Mouse (Mus musculus) intestine, postnatal 0 days (tissue): ENCODE results near the gene Stat3. TPM values are rescaled to one million over a fixed set of nuclear protein-coding genes. Genes with fewer than 3 reads are reported as not detected.
A peak's percentile ranks its signal among the peaks of the same experiment; 100 is the strongest.

Source experiments
- ATAC-seq: fragments of 200-750 bp; cut with Nextera tagmentation; 2 replicates; pipeline ENCODE4 v1.8.0; 2017; ENCODE audit warnings: mild to moderate bottlenecking, moderate TSS enrichment, moderate library complexity
- H3K27ac ChIP-seq: fragments of 300-500 bp; sonication (generic); 2 replicates; pipeline ENCODE4 v1.5.1; 2014; ENCODE audit warnings: mild to moderate bottlenecking, low read depth, low read length, moderate library complexity
- H3K27me3 ChIP-seq: fragments of 300-500 bp; sonication (generic); replicated peaks from 2 replicates; pipeline ENCODE4 v1.6.1; 2014; ENCODE audit warnings: low read length, mixed read lengths; ENCODE audit not compliant: control insufficient read depth, insufficient read depth
- H3K36me3 ChIP-seq: fragments of 300-500 bp; sonication (generic); 2 replicates; pipeline ENCODE4 v1.6.1; 2014; ENCODE audit warnings: mild to moderate bottlenecking, moderate library complexity; ENCODE audit not compliant: control insufficient read depth, insufficient read depth
- H3K4me1 ChIP-seq: fragments of 300-500 bp; sonication (generic); replicated peaks from 2 replicates; pipeline ENCODE4 v1.6.1; 2014; ENCODE audit warnings: antibody characterized with exemption, low read length, mixed read lengths; ENCODE audit not compliant: control insufficient read depth, insufficient read depth
- H3K4me2 ChIP-seq: fragments of 300-500 bp; sonication (generic); replicated peaks from 2 replicates; pipeline ENCODE4 v1.6.1; 2014; ENCODE audit warnings: low read depth, mild to moderate bottlenecking, moderate library complexity
- H3K4me3 ChIP-seq: fragments of 300-500 bp; sonication (generic); 2 replicates; pipeline ENCODE4 v1.5.1; 2014; ENCODE audit warnings: low read depth, low read length
- H3K9ac ChIP-seq: fragments of 300-500 bp; sonication (generic); 2 replicates; pipeline ENCODE4 v1.6.1; 2014; ENCODE audit warnings: mild to moderate bottlenecking, low read depth, low read length
- H3K9me3 ChIP-seq: fragments of 300-500 bp; sonication (generic); 2 replicates; pipeline ENCODE4 v1.6.1; 2016; ENCODE audit warnings: mixed run types; ENCODE audit not compliant: control insufficient read depth
- CTCF ChIP-seq: sonication (generic); IDR thresholded peaks from 2 replicates; pipeline ENCODE4 v1.5.1; 2016; ENCODE audit warnings: low read depth, mild to moderate bottlenecking, control low read depth, antibody characterized with exemption, moderate library complexity
- WGBS: fragments of 180-500 bp; shearing (Covaris S2); extraction: QIAGEN DNeasy Blood & Tissue Kit; methylation state at CpG from one replicate; pipeline ENCODE4 v1.1.7; 2014; 5-methylcytosine and 5-hydroxymethylcytosine counted together
- polyA plus RNA-seq: library from polyadenylated mRNA; unstranded; fragments of >200 nt; fragmentation: Nextera tagmentation; extraction: Ambion mirVana; gene quantifications from 2 replicates; pipeline ENCODE4 v1.2.1, GENCODE M21; 2015

Gene Stat3
- polyA plus RNA-seq, 1 experiment from 2014 or later = 61.2 TPM

DNA sequence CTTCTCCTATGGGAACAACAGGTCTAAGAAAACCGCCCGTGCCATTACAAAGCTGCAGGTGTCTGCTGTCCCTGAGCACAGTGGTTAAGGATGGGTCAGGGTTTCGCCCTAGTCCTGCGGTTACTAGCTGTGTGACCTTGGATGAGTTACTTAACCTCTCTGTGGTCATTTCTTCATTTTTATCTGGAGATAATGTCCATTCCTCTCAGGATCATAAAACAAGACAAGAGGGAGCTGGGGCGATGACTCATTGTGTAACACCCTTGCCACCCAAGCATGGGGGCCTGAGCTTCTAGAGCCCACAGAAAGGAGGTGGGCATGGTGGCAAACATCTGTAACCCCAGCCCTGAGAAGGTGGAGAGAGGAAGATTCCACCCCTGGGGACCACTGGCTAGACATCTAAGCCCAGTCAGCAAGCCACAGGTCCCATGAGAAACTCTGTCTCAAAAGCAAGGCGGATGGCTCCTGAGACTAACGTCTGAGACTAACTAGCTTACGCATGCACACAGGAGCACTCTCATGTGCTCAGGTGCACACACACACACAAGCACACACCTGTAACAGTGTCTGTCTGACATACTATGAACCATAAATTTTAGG lies 96.2 kb downstream of the Stat3 start:
- H3K36me3 ChIP-seq = no peaks in the 10 kb centered on the region
- H3K4me3 ChIP-seq = no peak overlapping the region
- no peak for TF ChIP-seq CTCF
- ATAC-seq = no peak
- peaks cover 2% of the 10 kb centered on the region; the same call in 1 of the 2 replicates for H3K4me1 ChIP-seq
- no peaks in the 10 kb centered on the region for H3K27me3 ChIP-seq
- H3K27ac ChIP-seq = no peak overlapping the region
- no peaks in the 10 kb centered on the region for H3K9me3 ChIP-seq
- 82% methylated on average over 8 of the region's 8 CpGs for WGBS
- no peak overlapping the region for H3K4me2 ChIP-seq
- no peak overlapping the region for H3K9ac ChIP-seq

- H3K4me2 ChIP-seq = no peak overlapping the region
- no peak overlapping the region for H3K4me3 ChIP-seq
- ATAC-seq = no peak
- H3K4me1 ChIP-seq = peaks cover 2% of the 10 kb centered on the region; the same call in 1 of the 2 replicates
- no peak overlapping the region for H3K9ac ChIP-seq
- no peaks in the 10 kb centered on the region for H3K27me3 ChIP-seq
- no peaks in the 10 kb centered on the region for H3K36me3 ChIP-seq
- no peak overlapping the region for H3K27ac ChIP-seq
- 57% methylated on average over 7 of the region's 7 CpGs for WGBS
- TF ChIP-seq CTCF = no peak
- no peaks in the 10 kb centered on the region for H3K9me3 ChIP-seq
Measured at GRCm38 (mm10) chr11:100842025-100842424, 97.3 kb downstream of the Stat3 start.

DNA sequence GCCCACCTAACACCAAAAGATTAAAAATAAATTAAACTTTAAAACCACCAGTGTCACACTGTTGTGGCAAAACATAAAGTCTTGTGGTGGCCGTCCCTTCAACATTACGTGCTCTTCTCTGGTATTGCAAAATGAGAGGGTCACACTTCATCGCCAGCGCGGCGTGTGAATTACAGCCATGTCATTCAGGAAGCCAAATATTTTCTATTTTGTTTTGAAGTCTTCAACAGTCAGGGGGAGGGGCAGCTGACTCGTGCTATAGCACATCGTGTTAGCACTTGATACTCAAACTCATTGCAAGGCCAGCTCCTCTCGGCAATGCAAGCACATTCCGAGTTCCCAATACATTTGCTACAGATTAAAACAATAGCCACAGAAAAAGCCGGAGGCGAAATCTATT lies 98.5 kb downstream of the Stat3 start:
- H3K4me2 ChIP-seq = no peak overlapping the region
- 71% methylated on average over 12 of the region's 12 CpGs for WGBS
- 0 out of 2 replicates have a peak, but pooled peaks cover 2% of the 10 kb centered on the region for H3K4me1 ChIP-seq
- no peaks in the 10 kb centered on the region for H3K9me3 ChIP-seq
- no peak for ATAC-seq
- no peaks in the 10 kb centered on the region for H3K27me3 ChIP-seq
- no peak for TF ChIP-seq CTCF
- H3K9ac ChIP-seq = no peak overlapping the region
- H3K36me3 ChIP-seq = no peaks in the 10 kb centered on the region
- H3K4me3 ChIP-seq = no peak overlapping the region
- H3K27ac ChIP-seq = no peak overlapping the region

DNA sequence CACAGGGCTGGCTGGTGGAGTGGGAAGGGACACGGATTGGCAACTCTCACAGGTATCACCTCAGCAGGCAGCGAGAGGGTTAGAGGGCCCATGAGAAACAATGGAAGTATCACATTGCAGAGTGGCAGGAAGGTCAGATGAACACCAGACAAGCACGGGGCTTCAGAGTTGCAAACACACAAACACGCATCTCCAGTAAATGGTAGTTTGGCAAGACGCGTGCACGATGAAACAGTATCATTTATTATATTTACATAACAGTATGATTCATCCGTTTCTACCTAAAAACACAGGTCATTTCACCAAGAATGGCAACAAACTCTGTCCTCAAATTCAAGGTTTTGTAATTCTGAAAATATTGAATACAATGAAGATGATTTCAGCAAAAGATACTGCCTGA lies 99.8 kb downstream of the Stat3 start:
- Histone ChIP-seq H3K4me1 (0 out of 2 replicates have a peak, but pooled peaks cover 2% of the 10 kb centered on the region), H3K4me3 (no peak overlapping the region), H3K9ac (no peak overlapping the region), H3K4me2 (no peak overlapping the region), H3K27ac (no peak overlapping the region), H3K27me3 (no peaks in the 10 kb centered on the region), H3K36me3 (no peaks in the 10 kb centered on the region), H3K9me3 (no peaks in the 10 kb centered on the region)
- ATAC-seq = no peak
- WGBS = 39% methylated on average over 8 of the region's 8 CpGs
- TF ChIP-seq CTCF = no peak

GRCm38 (mm10) chr11:100838894-100839293 lies 100.4 kb downstream of the Stat3 start:
- Histone ChIP-seq H3K27ac (no peak overlapping the region), H3K4me3 (no peak overlapping the region), H3K9ac (no peak overlapping the region), H3K36me3 (no peaks in the 10 kb centered on the region), H3K4me1 (0 out of 2 replicates have a peak, but pooled peaks cover 2% of the 10 kb centered on the region), H3K9me3 (no peaks in the 10 kb centered on the region), H3K4me2 (no peak overlapping the region), H3K27me3 (no peaks in the 10 kb centered on the region)
- TF ChIP-seq CTCF = no peak
- no peak for ATAC-seq
- 87% methylated on average over 9 of the region's 9 CpGs for WGBS

DNA sequence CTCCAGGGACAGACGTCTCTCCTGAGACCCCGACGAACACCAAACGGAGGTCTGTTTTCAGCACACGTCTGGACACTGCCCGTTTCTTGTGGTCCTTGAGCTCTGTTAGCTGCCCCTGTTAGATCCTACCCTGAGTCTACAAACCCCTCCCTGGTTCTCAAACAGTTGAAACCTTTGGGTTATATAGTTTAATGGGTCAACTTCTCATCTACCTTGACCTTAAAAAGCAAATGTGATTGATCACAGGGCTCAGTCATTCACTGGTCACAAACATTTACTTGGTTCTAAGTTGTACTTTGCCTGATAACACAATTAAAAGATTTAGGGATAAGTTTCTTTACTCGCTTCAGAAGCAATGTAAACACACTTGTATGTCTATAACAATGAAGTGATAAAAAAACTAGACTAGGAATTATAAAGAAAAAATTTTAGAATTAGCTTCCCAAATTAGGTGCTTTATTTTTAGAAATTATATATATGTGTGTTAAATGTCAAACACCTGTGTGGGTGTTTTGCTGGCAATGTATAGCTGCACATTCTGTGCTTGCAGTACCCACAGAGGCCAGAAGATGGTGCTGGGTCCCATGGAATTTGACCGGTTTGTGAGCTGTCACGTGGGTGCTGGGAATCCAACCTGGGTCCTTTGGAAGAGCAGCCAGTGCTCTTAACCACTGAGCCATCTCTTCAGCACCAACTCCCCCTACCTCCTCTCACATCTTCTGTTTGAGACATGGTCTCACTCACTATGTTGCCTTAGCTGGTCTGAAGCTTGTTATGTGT lies 102.2 kb downstream of the Stat3 start:
- H3K9me3 ChIP-seq = no peaks in the 10 kb centered on the region
- H3K9ac ChIP-seq = no peak overlapping the region
- H3K27ac ChIP-seq = no peak overlapping the region
- no peaks in the 10 kb centered on the region for H3K27me3 ChIP-seq
- no peak overlapping the region for H3K4me3 ChIP-seq
- peak; percentile 61 for TF ChIP-seq CTCF
- ATAC-seq = no peak
- no peak overlapping the region for H3K4me2 ChIP-seq
- H3K4me1 ChIP-seq = 0 out of 2 replicates have a peak, but pooled peaks cover 6% of the 10 kb centered on the region
- WGBS = 67% methylated on average over 9 of the region's 9 CpGs
- no peaks in the 10 kb centered on the region for H3K36me3 ChIP-seq

Other genes starting within 250 kb of the Stat3 start
- gene Zfp385c, start 247.1 kb downstream of the Stat3 start, polyA plus RNA-seq = 0.09 and 0.20 TPM in 2 replicates
- 9.8 and 10.0 TPM in 2 replicates for gene Dhx58, start 235.3 kb downstream of the Stat3 start, polyA plus RNA-seq
- 11.8 and 12.3 TPM in 2 replicates for gene Kat2a, start 227.1 kb downstream of the Stat3 start, polyA plus RNA-seq
- gene Hspb9, start 225.7 kb downstream of the Stat3 start, polyA plus RNA-seq = 0.44 and 0.65 TPM in 2 replicates
- 62.2 and 62.7 TPM in 2 replicates for gene Rab5c, start 201.3 kb downstream of the Stat3 start, polyA plus RNA-seq
- 0.04 and 0.12 TPM in 2 replicates for gene Kcnh4, start 179.6 kb downstream of the Stat3 start, polyA plus RNA-seq
- not detected in 2 replicates for gene Hcrt, start 176.6 kb downstream of the Stat3 start, polyA plus RNA-seq
- gene Ghdc, start 168.6 kb downstream of the Stat3 start, polyA plus RNA-seq = 5.2 and 5.5 TPM in 2 replicates
- gene Stat5b, start 88.8 kb downstream of the Stat3 start, polyA plus RNA-seq = 13.0 and 13.3 TPM in 2 replicates
- 4.8 TPM in 2 replicates for gene Stat5a, start 80.2 kb downstream of the Stat3 start, polyA plus RNA-seq
- 191 and 207 TPM in 2 replicates for gene Cavin1, start 31.3 kb upstream of the Stat3 start, polyA plus RNA-seq
- gene Atp6v0a1, start 69.9 kb upstream of the Stat3 start, polyA plus RNA-seq = 62.1 and 67.2 TPM in 2 replicates
- gene Naglu, start 130.5 kb upstream of the Stat3 start, polyA plus RNA-seq = 25.6 and 25.8 TPM in 2 replicates
- gene Hsd17b1, start 138.9 kb upstream of the Stat3 start, polyA plus RNA-seq = 0.08 TPM in 1 of 2 replicates, not detected in the other
- 28.0 TPM in 2 replicates for gene Coasy, start 143.0 kb upstream of the Stat3 start, polyA plus RNA-seq
- 93.3 and 96.4 TPM in 2 replicates for gene Mlx, start 147.7 kb upstream of the Stat3 start, polyA plus RNA-seq
- 9.1 and 10.5 TPM in 2 replicates for gene Psmc3ip, start 155.9 kb upstream of the Stat3 start, polyA plus RNA-seq
- 10.3 and 12.3 TPM in 2 replicates for gene Retreg3, start 180.4 kb upstream of the Stat3 start, polyA plus RNA-seq
- 20.0 and 20.6 TPM in 2 replicates for gene Tubg1, start 180.4 kb upstream of the Stat3 start, polyA plus RNA-seq
- gene Tubg2, start 216.4 kb upstream of the Stat3 start, polyA plus RNA-seq = 2.5 and 2.8 TPM in 2 replicates
- gene Cntnap1, start 231.0 kb upstream of the Stat3 start, polyA plus RNA-seq = 5.2 and 6.0 TPM in 2 replicates
- gene Plekhh3, start 231.8 kb upstream of the Stat3 start, polyA plus RNA-seq = 7.7 and 7.8 TPM in 2 replicates
- 0.13 and 0.22 TPM in 2 replicates for gene Ccr10, start 235.9 kb upstream of the Stat3 start, polyA plus RNA-seq